Mouse (Mus musculus) thymus, postnatal 4 days (tissue): ENCODE measurements around the gene Pigf.
"Not testable (repeated sequence)": the region's sequence is repeated elsewhere in the genome, so short reads cannot be mapped to it uniquely, and the experiment has no call there.

Source experiments
- DNase-seq: peaks from one replicate; pipeline ENCODE4 v3.0.0; 2021

Gene Pigf

DNA sequence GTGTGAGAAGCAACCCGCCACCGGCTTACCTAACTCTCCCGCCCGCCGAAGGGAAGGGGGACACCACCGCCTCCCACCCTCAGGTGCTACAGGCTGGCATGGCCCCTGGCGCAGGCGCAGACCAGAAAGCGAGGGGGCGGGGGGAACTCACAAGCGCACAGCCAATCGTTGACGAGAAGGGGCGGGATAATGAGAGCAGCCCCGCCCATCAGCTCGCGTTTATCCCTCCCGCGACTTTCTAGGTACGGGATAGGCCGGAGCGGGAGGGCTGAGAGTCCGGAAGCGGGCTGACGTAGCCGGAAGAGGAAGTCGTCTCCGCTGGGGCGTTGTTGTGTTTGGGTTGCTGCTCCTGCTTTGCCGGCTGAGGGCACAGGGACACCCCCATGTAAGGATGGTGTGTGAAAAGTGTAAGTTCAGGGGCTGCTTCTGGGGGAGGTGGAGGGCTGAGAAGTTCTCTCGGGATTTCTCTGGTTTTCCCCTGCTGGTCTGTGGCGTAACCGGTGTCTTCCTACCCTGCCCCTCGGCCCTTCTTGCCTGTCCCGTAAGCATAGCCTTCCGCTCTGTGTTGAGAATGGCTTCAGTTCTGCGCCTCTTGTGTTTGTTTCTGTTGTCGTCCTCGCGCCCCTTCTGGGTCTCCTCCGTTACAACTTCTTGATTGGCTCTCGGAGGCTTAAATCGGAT lies at the start of gene Pigf, which contains the start of gene Cript:
Gene Pigf, minus strand, starts transcription at position 138 of the 681 bp plus-strand sequence.
Gene Cript, plus strand, starts transcription at position 282 of the 681 bp plus-strand sequence.
- peak; percentile 99 for DNase-seq

GRCm38 (mm10) chr17:87073470-87073869 lies 48.3 kb upstream of the Pigf start:
- no peak for DNase-seq

DNA sequence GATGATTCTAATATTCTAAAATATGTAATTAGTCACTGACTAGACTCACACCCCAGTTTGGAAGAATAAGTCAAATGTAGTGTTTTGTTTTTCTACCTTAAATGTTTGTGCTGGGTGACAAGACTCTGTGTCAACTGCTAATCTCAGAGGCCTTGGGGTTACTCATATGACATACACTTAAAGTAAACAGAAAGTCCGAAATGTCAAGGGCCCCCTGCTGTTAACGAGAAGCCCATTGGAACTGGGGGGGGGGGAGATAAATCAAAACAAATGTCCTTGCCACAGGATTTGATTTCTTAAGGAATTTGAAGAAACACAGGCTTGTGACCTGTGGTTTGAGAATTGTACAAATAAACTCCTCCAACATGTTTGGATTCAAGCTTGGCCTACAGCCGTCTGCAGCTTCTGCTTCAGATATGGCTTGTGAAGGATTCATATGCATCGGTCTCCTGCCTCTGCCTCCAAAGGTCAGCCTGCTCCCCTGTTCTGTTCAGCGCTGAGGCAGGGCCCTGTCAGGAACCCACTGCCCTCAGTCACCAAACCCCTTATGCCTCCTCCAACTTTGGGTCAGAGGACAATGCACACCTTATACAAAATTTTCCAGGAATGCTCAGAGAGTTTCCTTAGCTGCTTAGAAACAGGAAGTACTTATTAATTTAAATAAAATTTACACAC lies 47.7 kb upstream of the Pigf start:
- no peak for DNase-seq

DNA sequence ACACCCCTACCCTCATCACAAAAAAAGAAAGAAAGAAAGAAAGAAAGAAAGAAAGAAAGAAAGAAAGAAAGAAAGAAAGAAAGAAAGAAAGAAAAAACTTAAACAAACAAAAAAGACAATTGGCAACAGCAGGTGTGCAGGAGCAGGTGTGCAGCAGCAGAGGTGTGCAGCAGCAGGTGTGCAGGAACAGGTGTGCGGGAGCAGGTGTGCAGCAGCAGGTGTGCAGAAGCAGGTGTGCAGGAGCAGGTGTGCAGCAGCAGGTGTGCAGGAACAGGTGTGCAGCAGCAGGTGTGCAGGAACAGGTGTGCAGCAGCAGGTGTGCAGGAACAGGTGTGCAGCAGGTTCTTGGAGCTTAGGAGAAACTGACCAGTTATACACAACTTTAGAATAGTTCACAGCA lies 47.0 kb upstream of the Pigf start:
- not testable (repeated sequence) for DNase-seq

DNA sequence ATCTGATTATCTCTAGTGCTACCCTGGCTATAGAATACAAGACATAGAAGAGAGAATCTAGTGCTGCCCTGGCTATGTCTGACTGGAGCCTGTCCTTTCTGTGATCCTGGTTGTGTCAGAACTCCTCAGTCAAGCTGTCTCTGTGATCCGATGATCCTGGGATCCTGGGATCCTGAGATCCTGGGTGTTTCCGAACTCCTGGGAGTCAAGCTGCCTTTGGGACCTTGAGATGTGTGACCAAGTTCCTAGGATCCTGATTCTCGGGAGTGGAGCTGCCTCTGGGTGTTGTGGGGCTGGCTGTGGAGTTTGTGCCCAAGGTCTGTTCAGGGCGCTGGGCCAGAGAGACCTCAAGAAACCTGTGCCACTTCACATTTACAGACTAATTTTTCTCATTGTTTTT lies 43.8 kb upstream of the Pigf start:
- DNase-seq, result no peak

- peak; percentile 49 for DNase-seq
Observed at GRCm38 (mm10) chr17:87063969-87064368, 38.8 kb upstream of the Pigf start.

GRCm38 (mm10) chr17:87063461-87063860 lies 38.3 kb upstream of the Pigf start:
- DNase-seq, result no peak

GRCm38 (mm10) chr17:87062639-87063038 lies 37.4 kb upstream of the Pigf start:
- DNase-seq, result peak; percentile 25

DNA sequence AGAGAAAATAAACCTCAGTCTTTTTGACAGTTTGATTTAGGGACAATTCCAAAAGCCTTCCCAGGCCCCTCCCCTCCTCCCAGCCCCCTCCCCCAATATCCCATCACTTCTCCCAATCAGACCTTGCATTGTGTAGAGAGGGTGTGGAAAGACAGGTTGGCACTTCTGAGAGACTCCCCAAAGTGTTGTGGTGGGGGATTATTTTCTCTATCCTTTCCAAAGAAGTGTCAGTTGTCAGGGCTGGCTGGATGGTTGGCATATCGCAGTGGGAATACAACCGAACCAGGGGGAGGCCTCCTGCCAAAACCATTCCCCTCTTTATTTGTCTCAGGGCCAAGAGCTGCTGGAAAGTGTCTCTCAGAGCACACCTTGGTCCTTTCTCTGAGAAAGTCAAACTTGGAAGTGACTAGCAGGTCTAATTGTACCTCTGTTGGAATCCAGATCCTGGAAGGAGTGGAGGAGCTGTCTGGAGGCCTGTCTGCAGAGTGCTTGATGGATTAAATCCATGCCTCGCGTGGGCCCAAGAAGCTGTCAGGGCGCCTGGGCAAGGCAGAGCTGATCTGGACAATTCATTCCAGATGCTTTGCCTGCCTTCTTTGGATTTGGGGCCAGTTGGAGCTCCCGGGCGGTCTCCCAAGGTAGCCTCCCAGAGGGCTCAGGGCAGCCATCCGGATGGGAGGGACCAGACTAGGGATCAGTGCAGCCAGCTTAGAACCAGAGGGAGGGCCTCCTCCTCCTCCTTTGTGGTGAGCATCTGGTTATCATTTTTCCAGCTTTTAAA lies 32.5 kb upstream of the Pigf start:
- no peak for DNase-seq

DNA sequence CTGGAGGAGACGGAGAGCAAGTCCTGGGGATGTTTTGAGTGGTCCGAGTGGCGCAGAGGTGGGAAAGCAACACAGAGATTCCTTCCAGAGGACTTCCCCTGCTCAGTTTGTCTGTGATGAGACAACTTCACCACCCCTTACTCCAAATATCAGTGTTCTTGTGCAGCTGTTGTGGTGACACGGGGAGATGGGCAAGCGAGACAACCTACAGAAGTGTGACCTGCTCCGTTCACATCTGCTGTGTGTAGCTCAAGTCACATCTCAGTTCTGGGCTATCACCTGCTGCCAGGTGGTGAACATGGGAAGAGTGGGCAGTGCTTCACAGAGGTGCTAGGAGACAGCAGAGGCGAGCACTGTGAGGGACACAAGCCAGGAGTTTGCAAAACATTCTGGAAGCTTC lies 31.6 kb upstream of the Pigf start:
- no peak for DNase-seq

DNA sequence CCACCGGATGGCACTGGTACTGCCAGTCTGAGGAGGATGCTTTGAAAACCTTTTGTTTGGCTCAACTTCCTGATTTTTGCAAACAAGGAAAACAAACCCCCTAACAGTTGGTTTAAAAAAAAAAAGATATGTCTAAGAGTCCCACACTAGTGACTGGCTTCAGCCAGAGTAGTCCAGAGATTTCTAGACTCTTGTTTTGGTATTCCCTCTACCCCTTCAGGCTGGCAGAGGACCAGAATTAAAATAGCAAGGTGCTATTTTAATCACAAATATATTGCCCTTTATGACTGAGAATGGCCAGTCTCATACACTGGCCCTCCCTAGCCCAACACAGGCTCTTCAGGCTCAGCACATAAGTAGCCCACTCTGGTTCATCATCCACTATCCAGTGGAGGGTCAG lies 30.5 kb upstream of the Pigf start:
- DNase-seq, result no peak

DNA sequence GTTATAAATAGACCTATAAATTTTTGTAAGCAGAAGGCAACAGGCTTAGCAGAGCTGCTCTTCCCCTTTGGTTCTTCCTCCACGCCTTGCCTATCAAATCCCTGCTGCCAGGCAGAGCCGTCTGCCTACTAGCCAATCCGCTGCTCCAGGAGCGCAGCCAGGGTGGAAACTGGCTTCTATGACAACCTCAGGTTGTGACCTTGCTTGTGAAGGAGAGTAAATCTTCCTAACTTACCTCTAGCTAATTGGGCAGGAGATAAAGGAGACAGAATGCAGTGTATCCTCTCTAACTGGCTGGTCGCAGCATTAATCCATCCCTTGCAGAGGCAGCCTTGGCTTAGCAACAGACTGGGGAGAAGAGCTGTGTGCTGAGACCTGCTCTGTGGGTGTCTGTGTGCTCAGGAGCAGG lies 29.8 kb upstream of the Pigf start:
- DNase-seq, result no peak

- no peak for DNase-seq
Observed at GRCm38 (mm10) chr17:87053921-87054320, 28.7 kb upstream of the Pigf start.

DNA sequence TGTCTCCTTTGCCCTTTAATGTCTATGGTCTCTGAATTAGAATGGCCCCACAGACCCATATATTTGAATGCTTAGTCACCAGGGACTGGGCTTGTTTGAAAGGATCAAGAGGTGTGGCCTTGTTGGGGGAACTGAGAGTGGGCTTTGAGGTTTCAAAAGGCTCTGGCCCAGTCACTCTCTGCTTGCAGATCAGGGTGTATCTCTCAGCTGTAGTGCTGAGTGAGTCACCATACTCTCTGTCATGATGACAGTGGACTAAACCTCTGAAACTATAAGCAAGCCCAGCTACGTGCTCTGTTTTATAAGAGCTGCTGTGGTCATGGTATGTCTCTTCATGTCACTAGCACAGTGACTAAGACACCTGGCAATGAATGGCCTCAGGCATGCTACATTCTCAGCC lies 27.2 kb upstream of the Pigf start:
- DNase-seq, result no peak

DNA sequence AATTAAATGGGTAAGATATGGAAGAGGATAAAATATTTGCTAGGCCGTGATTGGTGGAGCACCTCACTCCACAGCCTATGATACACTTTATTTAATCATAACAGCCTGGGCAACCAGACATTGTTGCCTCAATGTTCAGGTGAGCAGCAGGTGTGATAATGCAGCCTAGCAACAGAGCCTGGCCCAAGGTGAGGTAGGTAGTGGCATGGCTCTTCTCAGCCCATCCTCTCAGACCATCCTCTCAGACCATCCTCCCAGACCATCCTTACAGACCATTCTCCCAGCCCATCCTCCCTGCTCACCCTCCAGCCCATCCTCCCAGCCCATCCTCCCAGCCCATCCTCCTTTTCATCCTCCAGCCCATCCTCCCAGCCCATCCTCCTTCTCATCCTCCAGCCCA lies 26.4 kb upstream of the Pigf start:
- DNase-seq, result no peak

GRCm38 (mm10) chr17:87050469-87051175 lies 25.4 kb upstream of the Pigf start:
- DNase-seq, result no peak

DNA sequence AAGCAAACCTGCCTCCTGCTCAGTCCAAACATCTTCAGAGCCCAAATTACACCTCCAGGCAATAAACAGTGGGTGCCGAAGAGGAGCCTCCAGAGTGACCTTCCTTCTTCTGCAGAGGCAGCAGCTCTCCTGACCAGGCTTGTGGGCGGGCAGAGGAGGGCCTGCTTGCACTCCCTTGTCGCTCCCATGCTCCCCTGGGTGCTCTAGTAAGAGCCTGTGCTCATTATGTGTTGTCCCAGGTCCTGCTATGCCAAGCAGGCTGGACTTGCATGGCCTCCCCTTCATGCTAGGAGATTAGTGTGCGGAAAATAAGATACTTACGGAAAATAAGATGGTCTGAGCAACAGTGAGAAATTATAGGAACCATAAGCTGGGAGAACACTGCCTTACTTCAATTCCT lies 24.5 kb upstream of the Pigf start:
- no peak for DNase-seq

DNA sequence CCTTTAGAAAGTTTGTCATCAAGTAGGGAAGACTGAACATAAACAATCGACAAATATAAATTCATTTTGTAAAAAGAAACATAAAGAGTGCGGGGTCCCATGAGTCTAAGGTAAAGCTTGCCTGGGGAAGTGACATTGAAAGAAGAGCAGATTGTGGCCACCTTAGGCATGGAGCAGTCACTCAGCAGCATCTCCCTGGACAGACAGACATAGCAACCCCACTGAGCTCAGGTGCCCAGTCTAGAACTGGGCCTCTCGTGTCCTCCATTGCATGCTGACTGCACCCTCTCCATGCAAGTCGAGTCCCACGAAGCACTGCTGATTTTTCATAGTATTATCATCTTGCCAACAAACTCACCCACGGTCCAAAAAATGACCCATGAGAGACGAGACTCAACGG lies 19.6 kb upstream of the Pigf start:
- DNase-seq, result no peak

DNA sequence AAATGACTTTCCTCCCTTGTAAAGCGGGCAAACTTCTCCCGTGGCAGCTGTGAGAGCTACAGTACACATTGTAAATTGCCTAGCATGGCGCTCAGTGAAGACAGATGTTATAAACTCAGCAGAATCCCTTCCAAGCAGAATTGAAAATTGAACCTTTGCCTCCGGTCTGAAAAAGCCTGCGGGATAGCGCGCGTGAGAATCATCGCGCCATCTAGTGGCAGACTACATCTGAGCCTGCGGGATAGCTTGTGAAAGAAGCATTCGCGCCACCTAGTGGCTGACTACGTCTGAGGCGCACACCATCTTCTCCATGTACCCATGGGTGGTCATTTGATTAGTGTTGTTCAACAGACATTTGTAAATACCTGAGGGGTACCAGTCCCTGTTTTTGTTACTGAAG lies 19.2 kb upstream of the Pigf start:
- DNase-seq, result peak; percentile 96

GRCm38 (mm10) chr17:87041739-87042138 lies 16.5 kb upstream of the Pigf start:
- no peak for DNase-seq

GRCm38 (mm10) chr17:87038496-87038895 lies 13.3 kb upstream of the Pigf start:
- DNase-seq, result no peak

- peak; percentile 60 for DNase-seq
Observed at GRCm38 (mm10) chr17:87036141-87037073, 11.2 kb upstream of the Pigf start.
